Mouse (Mus musculus) midbrain, embryonic 11.5 days (tissue): ENCODE measurements around the gene C2cd4c. TPM values are rescaled to one million over a fixed set of nuclear protein-coding genes. Genes with fewer than 3 reads are reported as not detected.

Experiments used
- ATAC-seq: fragments of 200-750 bp; cut with Nextera tagmentation; 2 replicates; pipeline ENCODE4 v1.8.0; 2017; ENCODE audit warnings: moderate TSS enrichment, moderate library complexity; ENCODE audit not compliant: low FRiP score
- DNase-seq: peaks from one replicate; pipeline ENCODE4 v3.0.0; 2015; ENCODE audit warnings: low spot score; ENCODE audit errors: missing footprints
- H3K27ac ChIP-seq: fragments of 300-500 bp; sonication (generic); 2 replicates; pipeline ENCODE4 v1.5.1; 2014; ENCODE audit warnings: low read depth, low read length
- H3K27me3 ChIP-seq: fragments of 300-500 bp; sonication (generic); 2 replicates; pipeline ENCODE4 v1.6.1; 2014; ENCODE audit warnings: mild to moderate bottlenecking, low read length, moderate library complexity, mixed read lengths; ENCODE audit not compliant: control insufficient read depth, insufficient read depth
- H3K36me3 ChIP-seq: fragments of 300-500 bp; sonication (generic); 2 replicates; pipeline ENCODE4 v1.6.1; 2014; ENCODE audit warnings: mild to moderate bottlenecking, low read length, moderate library complexity, mixed read lengths; ENCODE audit not compliant: control insufficient read depth, insufficient read depth
- H3K4me1 ChIP-seq: fragments of 300-500 bp; sonication (generic); 2 replicates; pipeline ENCODE4 v1.6.1; 2014; ENCODE audit warnings: low read length; ENCODE audit not compliant: control insufficient read depth, insufficient read depth
- H3K4me2 ChIP-seq: fragments of 300-500 bp; sonication (generic); 2 replicates; pipeline ENCODE4 v1.6.1; 2014; ENCODE audit warnings: mild to moderate bottlenecking, moderate library complexity
- H3K4me3 ChIP-seq: fragments of 300-500 bp; sonication (generic); 2 replicates; pipeline ENCODE4 v1.5.1; 2014; ENCODE audit warnings: low read depth, low read length
- H3K9ac ChIP-seq: fragments of 300-500 bp; sonication (generic); 2 replicates; pipeline ENCODE4 v1.6.1; 2014; ENCODE audit warnings: low read length
- H3K9me3 ChIP-seq: fragments of 300-500 bp; sonication (generic); 2 replicates; pipeline ENCODE4 v1.6.1; 2016; ENCODE audit warnings: low read length; ENCODE audit not compliant: control insufficient read depth
- WGBS: fragments of 180-500 bp; shearing (Covaris S2); extraction: QIAGEN DNeasy Blood & Tissue Kit; methylation state at CpG from one replicate; pipeline ENCODE4 v1.1.7; 2014; 5-methylcytosine and 5-hydroxymethylcytosine counted together
- polyA plus RNA-seq: library from polyadenylated mRNA; unstranded; fragments of >200 nt; fragmentation: Nextera tagmentation; extraction: Ambion mirVana; gene quantifications from 2 replicates; pipeline ENCODE4 v1.2.1, GENCODE M21; 2014

C2cd4c gene
- polyA plus RNA-seq, 1 experiment from 2014 or later: 0.10 TPM

GRCm38 (mm10) chr10:79557496-79557895 is 56.3 kb downstream of the C2cd4c start:
- Histone ChIP-seq H3K27me3 (no peaks in the 10 kb centered on the region), H3K4me2 (no peak overlapping the region), H3K9ac (no peak overlapping the region), H3K4me3 (no peak overlapping the region), H3K36me3 (no peaks in the 10 kb centered on the region; the same call in 1 of the 2 replicates), H3K9me3 (no peaks in the 10 kb centered on the region), H3K4me1 (peaks cover 7% of the 10 kb centered on the region), H3K27ac (no peak overlapping the region)
- ATAC-seq (no peak), DNase-seq (no peak)
- 95% methylated on average over 5 of the region's 5 CpGs for WGBS

- ATAC-seq (no peak), DNase-seq (no peak)
- no peaks in the 10 kb centered on the region for H3K9me3 ChIP-seq
- H3K9ac ChIP-seq: no peak overlapping the region
- no peak overlapping the region for H3K4me3 ChIP-seq
- H3K4me2 ChIP-seq: no peak overlapping the region
- H3K4me1 ChIP-seq: peaks cover 7% of the 10 kb centered on the region
- no peak overlapping the region for H3K27ac ChIP-seq
- no peaks in the 10 kb centered on the region for H3K27me3 ChIP-seq
- H3K36me3 ChIP-seq: no peaks in the 10 kb centered on the region; the same call in 1 of the 2 replicates
- WGBS: 89% methylated on average over 5 of the region's 5 CpGs
Measured at GRCm38 (mm10) chr10:79556951-79557350, 56.9 kb downstream of the C2cd4c start.

Other genes with a start within 250 kb of the C2cd4c start
- gene Vmn2r83, start 145.3 kb downstream of the C2cd4c start, polyA plus RNA-seq: not detected in 2 replicates
- 10.5 and 13.4 TPM in 2 replicates for gene Plpp2, start 80.2 kb downstream of the C2cd4c start, polyA plus RNA-seq
- gene Mier2, start 58.8 kb downstream of the C2cd4c start, polyA plus RNA-seq: 33.0 and 41.8 TPM in 2 replicates
- not detected in 2 replicates for gene Theg, start 26.7 kb downstream of the C2cd4c start, polyA plus RNA-seq
- gene Shc2, start 23.9 kb upstream of the C2cd4c start, polyA plus RNA-seq: 11.4 and 13.0 TPM in 2 replicates
- gene Odf3l2, start 31.7 kb upstream of the C2cd4c start, polyA plus RNA-seq: not detected in 2 replicates
- gene Madcam1, start 50.5 kb upstream of the C2cd4c start, polyA plus RNA-seq: 1.2 and 1.4 TPM in 2 replicates
- gene Tpgs1, start 55.3 kb upstream of the C2cd4c start, polyA plus RNA-seq: 65.5 and 69.6 TPM in 2 replicates
- 149 and 178 TPM in 2 replicates for gene Cdc34, start 68.2 kb upstream of the C2cd4c start, polyA plus RNA-seq
- gene Gzmm, start 75.0 kb upstream of the C2cd4c start, polyA plus RNA-seq: 0.27 and 0.58 TPM in 2 replicates
- 576 and 580 TPM in 2 replicates for gene Bsg, start 90.5 kb upstream of the C2cd4c start, polyA plus RNA-seq
- gene Hcn2, start 102.6 kb upstream of the C2cd4c start, polyA plus RNA-seq: 0.22 TPM in 2 replicates
- gene Polrmt, start 132.6 kb upstream of the C2cd4c start, polyA plus RNA-seq: 28.5 and 31.2 TPM in 2 replicates
- gene Fgf22, start 141.1 kb upstream of the C2cd4c start, polyA plus RNA-seq: 0.08 and 0.32 TPM in 2 replicates
- 69.9 and 81.9 TPM in 2 replicates for gene Rnf126, start 152.9 kb upstream of the C2cd4c start, polyA plus RNA-seq
- gene Fstl3, start 163.2 kb upstream of the C2cd4c start, polyA plus RNA-seq: 0.60 and 1.2 TPM in 2 replicates
- 0.10 and 0.40 TPM in 2 replicates for gene Prss57, start 176.9 kb upstream of the C2cd4c start, polyA plus RNA-seq
- gene Palm, start 179.5 kb upstream of the C2cd4c start, polyA plus RNA-seq: 109 and 129 TPM in 2 replicates
- gene Misp, start 207.0 kb upstream of the C2cd4c start, polyA plus RNA-seq: 0.41 TPM in 1 of 2 replicates, not detected in the other
- 147 and 176 TPM in 2 replicates for gene Ptbp1, start 240.4 kb upstream of the C2cd4c start, polyA plus RNA-seq